Mouse (Mus musculus) regulatory T cell (primary cell): ENCODE data around the gene Trappc6a.

Experiments
- in situ Hi-C: fragments of 300-600 bp; cut with MboI, MseI; formaldehyde crosslinking; loops from one replicate; pipeline ENCODE4 v1.15.1; 2025; ENCODE audit warnings: high pct_unique_total_duplicates

Gene Trappc6a

DNA sequence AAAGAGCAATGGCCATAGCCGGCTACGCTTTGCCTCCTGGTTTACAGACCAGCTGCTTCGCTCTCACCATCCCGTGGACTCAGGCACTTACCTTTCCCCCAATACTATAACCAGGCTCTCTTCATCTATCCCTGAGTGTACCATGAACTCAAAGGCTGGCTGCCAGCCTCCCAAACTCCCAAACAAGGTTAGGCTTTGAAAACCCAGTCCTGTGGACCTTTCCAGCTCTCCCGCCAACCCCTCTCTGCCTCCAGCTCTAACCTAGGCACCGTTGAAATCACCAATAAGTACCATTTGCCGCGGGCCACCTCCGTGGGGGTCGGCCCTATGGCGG lies 53.2 kb downstream of the Trappc6a start:
- in situ Hi-C loops = no loop called here

GRCm38 (mm10) chr7:19561765-19562642 lies 53.8 kb downstream of the Trappc6a start:
- in situ Hi-C loops = no loop called here

DNA sequence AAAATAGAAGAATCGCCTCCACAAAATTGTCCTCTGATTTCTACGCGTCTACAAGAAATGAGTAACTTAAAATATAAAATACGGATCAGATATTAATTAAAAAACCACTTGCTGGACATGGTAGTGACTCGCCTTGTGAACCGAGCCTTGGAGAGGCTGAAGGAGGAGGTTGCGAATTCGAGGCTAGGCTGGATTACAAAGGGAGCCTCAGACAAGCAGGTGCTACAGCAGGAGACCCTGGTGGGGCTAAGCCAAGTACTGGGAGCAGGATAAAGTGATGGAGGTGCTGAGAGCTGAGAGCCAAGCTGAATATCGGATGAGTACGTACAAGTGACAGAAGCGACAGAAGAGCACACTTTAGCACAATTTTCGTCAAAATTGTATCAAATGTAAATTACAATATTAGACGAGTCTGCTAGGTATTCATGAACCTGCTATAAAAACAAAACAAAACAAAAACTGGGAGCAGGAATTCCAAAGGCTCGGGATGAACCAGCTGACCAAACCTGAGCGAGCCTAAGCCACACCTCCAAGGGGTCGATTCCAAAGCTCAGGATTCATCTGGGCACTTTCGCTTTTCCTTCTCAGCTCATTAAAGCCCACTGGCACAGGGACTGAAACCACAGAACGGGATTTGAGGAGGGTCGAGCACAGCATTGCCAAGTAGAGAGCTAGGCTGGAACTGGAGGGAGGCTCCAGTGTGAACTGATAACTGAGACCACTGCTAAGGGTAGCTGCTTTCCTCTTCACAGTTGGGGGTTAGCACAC lies 54.6 kb downstream of the Trappc6a start, which contains the start of gene Ppp1r37:
Gene Ppp1r37 (minus strand): TSS at position 434 of the 768 bp plus-strand sequence.
- in situ Hi-C loops = no loop called here

DNA sequence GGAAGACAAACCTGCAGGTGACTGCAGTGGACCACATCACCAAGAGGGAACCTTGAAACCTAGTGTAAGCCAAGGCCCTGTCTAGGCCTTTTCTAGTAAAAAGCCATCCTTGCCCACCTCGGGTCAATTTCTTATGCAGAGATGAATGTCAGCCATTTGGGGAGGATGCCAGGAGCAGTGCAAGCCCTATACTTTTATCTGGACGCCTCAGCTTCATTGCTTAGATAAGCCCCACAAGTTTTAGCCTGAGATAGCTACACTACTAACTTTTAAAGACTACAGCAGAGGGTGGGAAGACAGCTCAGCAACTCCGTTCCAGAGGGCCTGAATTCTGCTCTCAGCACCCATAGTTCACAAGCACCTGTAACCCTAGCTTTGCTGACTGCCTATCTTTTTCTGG lies 55.7 kb downstream of the Trappc6a start:
- in situ Hi-C loops = no loop called here

GRCm38 (mm10) chr7:19564455-19564854 lies 56.3 kb downstream of the Trappc6a start:
- in situ Hi-C loops = no loop called here
